Mouse (Mus musculus) liver, embryonic 12.5 days (tissue): ENCODE results near the gene Zfp599. TPM values are rescaled to one million over a fixed set of nuclear protein-coding genes. Genes with fewer than 3 reads are reported as not detected.

Source experiments
- ATAC-seq: fragments of 200-750 bp; cut with Nextera tagmentation; 2 replicates; pipeline ENCODE4 v1.8.0; 2017; ENCODE audit warnings: moderate number of reproducible peaks, mild to moderate bottlenecking, moderate library complexity
- H3K27ac ChIP-seq: fragments of 300-500 bp; sonication (generic); 2 replicates; pipeline ENCODE4 v1.5.1; 2016; ENCODE audit warnings: mild to moderate bottlenecking
- H3K27me3 ChIP-seq: fragments of 300-500 bp; sonication (generic); replicated peaks from 2 replicates; pipeline ENCODE4 v1.6.1; 2016; ENCODE audit warnings: mild to moderate bottlenecking, moderate library complexity
- H3K36me3 ChIP-seq: fragments of 300-500 bp; sonication (generic); 2 replicates; pipeline ENCODE4 v1.6.1; 2016; ENCODE audit warnings: mild to moderate bottlenecking, moderate library complexity
- H3K4me1 ChIP-seq: fragments of 300-500 bp; sonication (generic); 2 replicates; pipeline ENCODE4 v1.6.1; 2016
- H3K4me2 ChIP-seq: fragments of 300-500 bp; sonication (generic); 2 replicates; pipeline ENCODE4 v1.6.1; 2016; ENCODE audit warnings: mild to moderate bottlenecking, moderate library complexity
- H3K4me3 ChIP-seq: fragments of 300-500 bp; sonication (generic); 2 replicates; pipeline ENCODE4 v1.5.1; 2016; ENCODE audit warnings: mild to moderate bottlenecking, moderate library complexity
- H3K9ac ChIP-seq: fragments of 300-500 bp; sonication (generic); 2 replicates; pipeline ENCODE4 v1.6.1; 2016; ENCODE audit warnings: mild to moderate bottlenecking, moderate library complexity
- H3K9me3 ChIP-seq: fragments of 300-500 bp; sonication (generic); replicated peaks from 2 replicates; pipeline ENCODE4 v1.6.1; 2016; ENCODE audit warnings: mild to moderate bottlenecking, moderate library complexity
- WGBS: fragments of 180-500 bp; shearing (Covaris S2); methylation state at CpG from one replicate; pipeline ENCODE4 v1.1.7; 2016; ENCODE audit not compliant: insufficient replicate concordance; 5-methylcytosine and 5-hydroxymethylcytosine counted together
- polyA plus RNA-seq: library from polyadenylated mRNA; unstranded; fragments of >200 nt; fragmentation: Nextera tagmentation; extraction: Ambion mirVana; gene quantifications from 2 replicates; pipeline ENCODE4 v1.2.1, GENCODE M21; 2016

Zfp599 gene
- polyA plus RNA-seq, 1 experiment from 2014 or later: 2.3 TPM

GRCm38 (mm10) chr9:22216705-22217104 is 43.0 kb downstream of the Zfp599 start:
- no peaks in the 10 kb centered on the region for H3K4me1 ChIP-seq
- WGBS: 34% methylated on average over 3 of the region's 3 CpGs
- no peak overlapping the region for H3K4me3 ChIP-seq
- H3K27ac ChIP-seq: no peak overlapping the region
- H3K9me3 ChIP-seq: no peaks in the 10 kb centered on the region
- no peak overlapping the region for H3K9ac ChIP-seq
- H3K4me2 ChIP-seq: no peak overlapping the region
- H3K36me3 ChIP-seq: no peaks in the 10 kb centered on the region
- no peak for ATAC-seq
- H3K27me3 ChIP-seq: peaks cover 3% of the 10 kb centered on the region

GRCm38 (mm10) chr9:22214549-22214948 is 45.1 kb downstream of the Zfp599 start:
- no peak for ATAC-seq
- H3K27me3 ChIP-seq: peaks cover 3% of the 10 kb centered on the region
- H3K36me3 ChIP-seq: no peaks in the 10 kb centered on the region

GRCm38 (mm10) chr9:22213785-22214194 is 45.9 kb downstream of the Zfp599 start:
- ATAC-seq: no peak
- H3K4me2 ChIP-seq: no peak overlapping the region

More at GRCm38 (mm10) chr9:22214549-22214948, 45.1 kb downstream of the Zfp599 start:
- Histone ChIP-seq H3K4me3 (no peak overlapping the region), H3K9ac (no peak overlapping the region), H3K9me3 (no peaks in the 10 kb centered on the region), H3K4me1 (no peaks in the 10 kb centered on the region), H3K4me2 (no peak overlapping the region), H3K27ac (no peak overlapping the region)
- WGBS: 26% methylated on average over 2 of the region's 2 CpGs

More at GRCm38 (mm10) chr9:22213785-22214194, 45.9 kb downstream of the Zfp599 start:
- Histone ChIP-seq H3K9ac (no peak overlapping the region), H3K27ac (no peak overlapping the region), H3K36me3 (no peaks in the 10 kb centered on the region), H3K27me3 (peaks cover 3% of the 10 kb centered on the region), H3K4me3 (no peak overlapping the region), H3K4me1 (no peaks in the 10 kb centered on the region), H3K9me3 (no peaks in the 10 kb centered on the region)
- 38% methylated on average over 2 of the region's 2 CpGs for WGBS

Other genes with a start within 250 kb of the Zfp599 start
- 0.02 TPM in 1 of 2 replicates, not detected in the other for gene Elavl3, start 207.9 kb downstream of the Zfp599 start, polyA plus RNA-seq
- not detected in 2 replicates for gene Gm49318, start 188.6 kb downstream of the Zfp599 start, polyA plus RNA-seq
- gene Zfp653, start 188.5 kb downstream of the Zfp599 start, polyA plus RNA-seq: 5.7 and 6.6 TPM in 2 replicates
- 36.9 and 40.6 TPM in 2 replicates for gene Ecsit, start 174.5 kb downstream of the Zfp599 start, polyA plus RNA-seq
- gene Cnn1, start 160.7 kb downstream of the Zfp599 start, polyA plus RNA-seq: 0.80 and 0.81 TPM in 2 replicates
- gene Elof1, start 142.7 kb downstream of the Zfp599 start, polyA plus RNA-seq: 103 and 113 TPM in 2 replicates
- 176 and 179 TPM in 2 replicates for gene Acp5, start 124.2 kb downstream of the Zfp599 start, polyA plus RNA-seq
- 41.1 and 46.3 TPM in 2 replicates for gene Pigyl, start 103.0 kb downstream of the Zfp599 start, polyA plus RNA-seq
- 0.07 and 0.14 TPM in 2 replicates for gene Zfp872, start 71.8 kb downstream of the Zfp599 start, polyA plus RNA-seq
- gene Zfp809, start 34.2 kb downstream of the Zfp599 start, polyA plus RNA-seq: 11.7 and 12.3 TPM in 2 replicates
- gene Zfp810, start 47.8 kb upstream of the Zfp599 start, polyA plus RNA-seq: 4.9 and 5.0 TPM in 2 replicates
- 35.2 and 35.3 TPM in 2 replicates for gene Anln, start 129.3 kb upstream of the Zfp599 start, polyA plus RNA-seq
- 2.1 and 2.2 TPM in 2 replicates for gene 9530077C05Rik, start 151.6 kb upstream of the Zfp599 start, polyA plus RNA-seq
- gene Gm17545, start 194.4 kb upstream of the Zfp599 start, polyA plus RNA-seq: not detected in 2 replicates
- 55.7 and 56.0 TPM in 2 replicates for gene Rp9, start 209.8 kb upstream of the Zfp599 start, polyA plus RNA-seq
- 4.8 and 5.4 TPM in 2 replicates for gene Bbs9, start 215.8 kb upstream of the Zfp599 start, polyA plus RNA-seq